Mouse (Mus musculus): ENCODE data around the gene Paqr6. TPM values are rescaled to one million over a fixed set of nuclear protein-coding genes. Genes with fewer than 3 reads are reported as not detected.

Gene Paqr6
- polyA plus RNA-seq, 1 experiment from 2014 or later, result 2.9 TPM

GRCm38 (mm10) chr3:88337367-88338020, 26.9 kb upstream of the Paqr6 start:
- Histone ChIP-seq H3K9ac (ENCODE audit: low read depth, low read length) (peak overlapping the region; percentile 56; the same call in 1 of the 2 replicates), H3K4me2 (ENCODE audit: low read length) (peak overlapping the region; percentile 69), H3K27me3 (replicated peaks; ENCODE audit: control insufficient read depth, insufficient read depth, low read length) (no peaks in the 10 kb centered on the region), H3K4me1 (ENCODE audit: control insufficient read depth, insufficient read depth, low read depth, low read length) (peaks cover 13% of the 10 kb centered on the region), H3K27ac (ENCODE audit: low read depth, low read length) (no peak overlapping the region), H3K9me3 (ENCODE audit: control insufficient read depth, low read length) (no peaks in the 10 kb centered on the region), H3K4me3 (ENCODE audit: low read length) (peak overlapping the region; percentile 5; the same call in 1 of the 2 replicates), H3K36me3 (ENCODE audit: control insufficient read depth, insufficient read depth, low read length) (peaks cover 7% of the 10 kb centered on the region)
- WGBS, result 79% methylated on average over 11 of the region's 11 CpGs
- no peak for ATAC-seq

GRCm38 (mm10) chr3:88338316-88338715, 26.1 kb upstream of the Paqr6 start:
- no peak for ATAC-seq
- no peak overlapping the region for H3K9ac ChIP-seq (ENCODE audit: low read depth, low read length)

GRCm38 (mm10) chr3:88339006-88339405, 25.4 kb upstream of the Paqr6 start:
- no peaks in the 10 kb centered on the region for H3K9me3 ChIP-seq (ENCODE audit: control insufficient read depth, low read length)
- no peak for ATAC-seq
- peaks cover 17% of the 10 kb centered on the region for H3K36me3 ChIP-seq (ENCODE audit: control insufficient read depth, insufficient read depth, low read length)
- no peak overlapping the region for H3K27ac ChIP-seq (ENCODE audit: low read depth, low read length)
- H3K27me3 ChIP-seq (replicated peaks; ENCODE audit: control insufficient read depth, insufficient read depth, low read length), result no peaks in the 10 kb centered on the region
- H3K4me2 ChIP-seq (ENCODE audit: low read length), result no peak overlapping the region
- no peak overlapping the region for H3K4me3 ChIP-seq (ENCODE audit: low read length)
- 73% methylated on average over 3 of the region's 3 CpGs for WGBS
- peaks cover 13% of the 10 kb centered on the region for H3K4me1 ChIP-seq (ENCODE audit: control insufficient read depth, insufficient read depth, low read depth, low read length)
- no peak overlapping the region for H3K9ac ChIP-seq (ENCODE audit: low read depth, low read length)

More at GRCm38 (mm10) chr3:88338316-88338715, 26.1 kb upstream of the Paqr6 start:
- Histone ChIP-seq H3K27ac (ENCODE audit: low read depth, low read length) (no peak overlapping the region), H3K27me3 (replicated peaks; ENCODE audit: control insufficient read depth, insufficient read depth, low read length) (no peaks in the 10 kb centered on the region), H3K36me3 (ENCODE audit: control insufficient read depth, insufficient read depth, low read length) (peaks cover 15% of the 10 kb centered on the region), H3K9me3 (ENCODE audit: control insufficient read depth, low read length) (no peaks in the 10 kb centered on the region), H3K4me2 (ENCODE audit: low read length) (no peak overlapping the region), H3K4me1 (ENCODE audit: control insufficient read depth, insufficient read depth, low read depth, low read length) (peaks cover 13% of the 10 kb centered on the region), H3K4me3 (ENCODE audit: low read length) (no peak overlapping the region)
- WGBS, result 95% methylated on average over 7 of the region's 7 CpGs

GRCm38 (mm10) chr3:88350732-88351131, 13.7 kb upstream of the Paqr6 start:
- 95% methylated on average over 13 of the region's 13 CpGs for WGBS
- H3K4me1 ChIP-seq (ENCODE audit: control insufficient read depth, insufficient read depth, low read depth, low read length), result no peaks in the 10 kb centered on the region
- H3K9me3 ChIP-seq (ENCODE audit: control insufficient read depth, low read length), result no peaks in the 10 kb centered on the region
- no peaks in the 10 kb centered on the region for H3K27me3 ChIP-seq (replicated peaks; ENCODE audit: control insufficient read depth, insufficient read depth, low read length)
- H3K36me3 ChIP-seq (ENCODE audit: control insufficient read depth, insufficient read depth, low read length), result peaks cover 72% of the 10 kb centered on the region
- ATAC-seq, result no peak
- H3K27ac ChIP-seq (ENCODE audit: low read depth, low read length), result no peak overlapping the region
- no peak overlapping the region for H3K9ac ChIP-seq (ENCODE audit: low read depth, low read length)
- H3K4me2 ChIP-seq (ENCODE audit: low read length), result no peak overlapping the region
- H3K4me3 ChIP-seq (ENCODE audit: low read length), result no peak overlapping the region

GRCm38 (mm10) chr3:88352907-88353306, 11.5 kb upstream of the Paqr6 start:
- no peaks in the 10 kb centered on the region for H3K9me3 ChIP-seq (ENCODE audit: control insufficient read depth, low read length)

GRCm38 (mm10) chr3:88354396-88355165, 9.8 kb upstream of the Paqr6 start:
- 96% methylated on average over 8 of the region's 8 CpGs for WGBS
- Histone ChIP-seq H3K4me2 (ENCODE audit: low read length) (no peak overlapping the region), H3K27me3 (replicated peaks; ENCODE audit: control insufficient read depth, insufficient read depth, low read length) (no peaks in the 10 kb centered on the region), H3K36me3 (ENCODE audit: control insufficient read depth, insufficient read depth, low read length) (peaks cover 72% of the 10 kb centered on the region), H3K4me1 (ENCODE audit: control insufficient read depth, insufficient read depth, low read depth, low read length) (no peaks in the 10 kb centered on the region), H3K27ac (ENCODE audit: low read depth, low read length) (no peak overlapping the region), H3K4me3 (ENCODE audit: low read length) (no peak overlapping the region), H3K9me3 (ENCODE audit: control insufficient read depth, low read length) (no peaks in the 10 kb centered on the region), H3K9ac (ENCODE audit: low read depth, low read length) (no peak overlapping the region)
- no peak for ATAC-seq

More at GRCm38 (mm10) chr3:88352907-88353306, 11.5 kb upstream of the Paqr6 start:
- peaks cover 70% of the 10 kb centered on the region for H3K36me3 ChIP-seq (ENCODE audit: control insufficient read depth, insufficient read depth, low read length)
- H3K4me2 ChIP-seq (ENCODE audit: low read length), result no peak overlapping the region
- H3K4me1 ChIP-seq (ENCODE audit: control insufficient read depth, insufficient read depth, low read depth, low read length), result no peaks in the 10 kb centered on the region
- no peak overlapping the region for H3K27ac ChIP-seq (ENCODE audit: low read depth, low read length)
- WGBS, result 90% methylated on average over 9 of the region's 9 CpGs
- H3K4me3 ChIP-seq (ENCODE audit: low read length), result no peak overlapping the region
- H3K27me3 ChIP-seq (replicated peaks; ENCODE audit: control insufficient read depth, insufficient read depth, low read length), result no peaks in the 10 kb centered on the region
- no peak for ATAC-seq
- no peak overlapping the region for H3K9ac ChIP-seq (ENCODE audit: low read depth, low read length)

GRCm38 (mm10) chr3:88359584-88359983, 4.8 kb upstream of the Paqr6 start:
- Histone ChIP-seq H3K27ac (ENCODE audit: low read depth, low read length) (no peak overlapping the region), H3K27me3 (replicated peaks; ENCODE audit: control insufficient read depth, insufficient read depth, low read length) (no peaks in the 10 kb centered on the region), H3K9me3 (ENCODE audit: control insufficient read depth, low read length) (no peaks in the 10 kb centered on the region), H3K4me1 (ENCODE audit: control insufficient read depth, insufficient read depth, low read depth, low read length) (no peaks in the 10 kb centered on the region), H3K4me3 (ENCODE audit: low read length) (no peak overlapping the region), H3K4me2 (ENCODE audit: low read length) (no peak overlapping the region), H3K9ac (ENCODE audit: low read depth, low read length) (no peak overlapping the region), H3K36me3 (ENCODE audit: control insufficient read depth, insufficient read depth, low read length) (peaks cover 54% of the 10 kb centered on the region)
- no peak for ATAC-seq
- 58% methylated on average over 5 of the region's 5 CpGs for WGBS

- Histone ChIP-seq H3K4me2 (ENCODE audit: low read length) (no peak overlapping the region), H3K9me3 (ENCODE audit: control insufficient read depth, low read length) (no peaks in the 10 kb centered on the region), H3K9ac (ENCODE audit: low read depth, low read length) (no peak overlapping the region), H3K27me3 (replicated peaks; ENCODE audit: control insufficient read depth, insufficient read depth, low read length) (no peaks in the 10 kb centered on the region), H3K36me3 (ENCODE audit: control insufficient read depth, insufficient read depth, low read length) (peaks cover 54% of the 10 kb centered on the region), H3K27ac (ENCODE audit: low read depth, low read length) (no peak overlapping the region), H3K4me3 (ENCODE audit: low read length) (no peak overlapping the region), H3K4me1 (ENCODE audit: control insufficient read depth, insufficient read depth, low read depth, low read length) (no peaks in the 10 kb centered on the region)
- 75% methylated on average over 3 of the region's 3 CpGs for WGBS
- ATAC-seq, result no peak
These were observed 4.4 kb upstream of the Paqr6 start for GRCm38 (mm10) chr3:88359989-88360388.

GRCm38 (mm10) chr3:88361096-88361495, 3.3 kb upstream of the Paqr6 start:
- H3K9me3 ChIP-seq (ENCODE audit: control insufficient read depth, low read length), result no peaks in the 10 kb centered on the region
- no peak overlapping the region for H3K4me3 ChIP-seq (ENCODE audit: low read length)
- no peak for ATAC-seq
- H3K4me2 ChIP-seq (ENCODE audit: low read length), result no peak overlapping the region
- no peak overlapping the region for H3K27ac ChIP-seq (ENCODE audit: low read depth, low read length)
- no peak overlapping the region for H3K9ac ChIP-seq (ENCODE audit: low read depth, low read length)
- peaks cover 3% of the 10 kb centered on the region; the same call in 1 of the 2 replicates for H3K27me3 ChIP-seq (replicated peaks; ENCODE audit: control insufficient read depth, insufficient read depth, low read length)
- WGBS, result 84% methylated on average over 6 of the region's 6 CpGs
- peaks cover 45% of the 10 kb centered on the region for H3K36me3 ChIP-seq (ENCODE audit: control insufficient read depth, insufficient read depth, low read length)
- no peaks in the 10 kb centered on the region for H3K4me1 ChIP-seq (ENCODE audit: control insufficient read depth, insufficient read depth, low read depth, low read length)
